Mouse (Mus musculus) lung, adult 2 months (tissue): ENCODE measurements at regions not wholly inside any gene's neighbourhood (a gene's known extent, or its start where the extent isn't known, plus 50 kb on each side); places are given as distances from the start of the nearest gene placed in this dataset.

Source experiments
- CTCF ChIP-seq: fragments of 200-500 bp; IDR thresholded peaks from 2 replicates; pipeline ENCODE4 v1.5.1; 2011; ENCODE audit warnings: mild to moderate bottlenecking, low read length, control low read depth; ENCODE audit not compliant: insufficient read depth
- POLR2A ChIP-seq: fragments of 200-500 bp; IDR thresholded peaks from 2 replicates; pipeline ENCODE4 v1.6.1; 2011; ENCODE audit warnings: low read depth, mild to moderate bottlenecking, control low read depth, low read length, borderline replicate concordance; ENCODE audit errors: extremely low read depth

- TF ChIP-seq CTCF (no peak), POLR2A (no peak)
Measured at GRCm38 (mm10) chr5:138883573-138883972, 63.7 kb downstream of the Gm5294 start.
